Mouse (Mus musculus): Measurements from ENCODE around the gene Fuca1. TPM values are rescaled to one million over a fixed set of nuclear protein-coding genes. Genes with fewer than 3 reads are reported as not detected.
A peak's percentile ranks its signal among the peaks of the same experiment; 100 is the strongest.

Gene Fuca1
- polyA plus RNA-seq, 1 experiment, result 92.2 TPM

DNA sequence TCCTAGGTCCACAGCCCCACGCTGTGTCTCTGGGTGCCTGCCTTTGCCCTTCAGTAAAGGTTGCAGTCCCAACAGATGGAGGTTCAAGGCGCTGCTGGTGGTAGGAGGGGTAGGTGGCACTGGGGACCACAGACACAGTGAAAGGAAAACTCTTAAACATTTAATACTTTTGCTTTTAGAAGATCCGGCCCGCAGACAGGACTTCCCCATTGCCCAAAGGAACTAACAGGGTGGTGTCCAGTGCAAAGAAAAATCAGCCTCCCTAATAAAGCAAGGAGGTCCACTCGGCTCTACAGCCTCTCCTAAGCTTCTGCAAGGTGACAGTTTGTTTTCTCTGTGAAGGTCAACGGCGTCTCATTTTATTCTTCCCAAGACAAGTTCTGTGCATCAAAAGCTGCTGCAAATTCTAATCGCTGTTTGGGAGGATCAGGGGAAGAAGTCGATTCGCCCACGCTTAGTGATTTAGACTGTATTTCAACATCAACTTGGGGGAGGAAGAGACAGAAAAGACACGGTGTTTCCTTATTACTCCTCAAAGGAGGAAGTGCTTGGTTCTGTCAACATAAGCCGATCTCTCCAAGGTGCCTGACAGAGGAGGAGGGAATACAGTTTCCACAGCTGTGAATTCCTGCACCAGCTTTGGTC lies 1.8 kb upstream of the Fuca1 start:
- Histone ChIP-seq H3K4me1 (ENCODE audit: control insufficient read depth, insufficient read depth, low read length) (0 out of 2 replicates have a peak, but pooled peaks cover 3% of the 10 kb centered on the region), H3K27ac (ENCODE audit: insufficient read depth, low read length) (no peak overlapping the region), H3K4me3 (ENCODE audit: insufficient read depth, low read length) (no peak overlapping the region)
- TF ChIP-seq CTCF (IDR thresholded peaks at IDR 0.05; ENCODE audit: borderline replicate concordance, insufficient read depth, low read length) (no peak), POLR2A (IDR thresholded peaks at IDR 0.05; ENCODE audit: low read depth, low read length) (no peak)

DNA sequence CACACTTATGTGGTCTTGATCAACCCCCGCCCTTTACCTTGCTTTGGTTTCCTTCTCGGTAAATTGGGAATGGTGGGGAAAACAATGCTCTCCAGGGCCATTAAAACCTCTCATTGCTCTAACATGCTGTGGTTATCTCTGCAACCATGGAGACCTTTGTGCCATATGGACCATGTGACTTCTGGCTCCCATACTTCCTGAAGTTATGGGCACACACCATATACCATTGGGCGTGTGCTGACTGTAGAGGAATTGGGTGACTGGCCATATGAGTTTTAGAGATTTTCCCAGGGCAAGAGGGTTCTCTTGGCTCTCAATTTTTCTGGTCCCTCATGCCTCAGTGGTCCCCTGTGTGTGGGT lies 1.3 kb upstream of the Fuca1 start:
- Histone ChIP-seq H3K4me3 (ENCODE audit: insufficient read depth, low read length) (no peak overlapping the region), H3K4me1 (ENCODE audit: control insufficient read depth, insufficient read depth, low read length) (0 out of 2 replicates have a peak, but pooled peaks cover 3% of the 10 kb centered on the region), H3K27ac (ENCODE audit: insufficient read depth, low read length) (no peak overlapping the region)
- no peak for TF ChIP-seq CTCF (IDR thresholded peaks at IDR 0.05; ENCODE audit: borderline replicate concordance, insufficient read depth, low read length)

DNA sequence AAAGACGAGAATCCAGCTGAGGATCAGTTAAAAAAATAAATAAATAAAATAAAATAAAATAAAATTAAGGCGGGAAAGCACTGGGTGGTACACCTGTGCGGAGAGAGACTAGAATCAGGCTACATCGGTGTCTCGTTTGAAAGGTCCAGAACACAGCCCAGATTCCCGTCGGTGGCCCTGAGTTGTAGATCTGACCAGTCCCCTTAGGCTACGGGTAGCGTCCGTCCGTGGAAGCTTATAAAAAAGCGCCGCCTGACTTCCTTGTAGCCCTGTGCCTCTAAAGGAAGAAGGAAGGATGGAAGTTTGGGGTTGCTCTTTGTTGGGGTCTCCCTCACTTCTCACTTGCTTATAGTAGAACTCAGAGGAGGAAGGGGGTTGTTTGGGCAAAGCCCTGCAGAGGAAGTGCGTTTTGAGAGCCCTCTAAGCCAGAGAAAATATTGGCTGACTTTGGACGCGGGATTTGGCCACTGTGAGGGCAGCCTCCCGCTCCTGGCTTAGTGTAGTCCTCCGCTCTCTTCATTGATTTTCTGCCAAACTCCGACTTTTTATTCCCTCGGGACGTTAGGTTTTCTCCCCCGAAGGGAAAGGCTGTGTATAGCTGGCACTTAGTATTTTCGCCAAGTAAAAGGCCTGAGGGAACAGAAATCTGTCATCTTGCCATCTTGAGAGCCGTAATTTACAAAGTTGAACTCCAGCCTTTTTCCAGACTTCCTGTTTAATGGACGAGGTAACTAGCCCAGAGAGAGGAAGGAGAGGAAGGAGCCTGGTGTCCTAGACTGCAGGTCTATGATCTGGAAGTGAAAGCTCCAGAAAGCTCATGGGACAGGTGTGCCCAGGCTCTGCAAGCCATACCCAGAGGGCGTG lies 954 bp downstream of the Fuca1 start:
- Histone ChIP-seq H3K27ac (ENCODE audit: insufficient read depth, low read length) (no peak overlapping the region), H3K4me3 (ENCODE audit: insufficient read depth, low read length) (peak overlapping the region; percentile 95), H3K4me1 (ENCODE audit: control insufficient read depth, insufficient read depth, low read length) (0 out of 2 replicates have a peak, but pooled peaks cover 3% of the 10 kb centered on the region)
- TF ChIP-seq CTCF (IDR thresholded peaks at IDR 0.05; ENCODE audit: borderline replicate concordance, insufficient read depth, low read length), result no peak
- no peak for TF ChIP-seq POLR2A (IDR thresholded peaks at IDR 0.05; ENCODE audit: low read depth, low read length)

DNA sequence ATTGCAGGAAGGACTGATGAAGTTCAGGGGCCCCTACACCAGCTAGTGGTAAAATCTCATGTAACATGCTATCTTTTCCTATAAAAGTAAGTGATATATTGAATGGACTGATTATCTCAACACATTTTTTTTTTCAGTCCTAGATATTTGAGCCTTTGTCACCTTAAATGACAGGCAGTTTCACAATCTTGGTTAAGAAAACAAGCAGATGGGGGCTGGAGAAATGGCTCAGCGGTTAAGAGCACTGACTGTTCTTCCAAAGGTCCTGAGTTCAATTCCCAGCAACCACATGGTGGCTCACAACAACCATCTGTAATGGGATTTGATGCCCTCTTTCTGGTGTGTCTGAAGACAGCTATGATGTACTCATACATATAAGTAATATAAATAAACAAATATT lies 1.7 kb downstream of the Fuca1 start:
- peak overlapping the region; percentile 95; the same call in 1 of the 2 replicates for H3K4me3 ChIP-seq (ENCODE audit: insufficient read depth, low read length)
- H3K27ac ChIP-seq (ENCODE audit: insufficient read depth, low read length), result no peak overlapping the region

DNA sequence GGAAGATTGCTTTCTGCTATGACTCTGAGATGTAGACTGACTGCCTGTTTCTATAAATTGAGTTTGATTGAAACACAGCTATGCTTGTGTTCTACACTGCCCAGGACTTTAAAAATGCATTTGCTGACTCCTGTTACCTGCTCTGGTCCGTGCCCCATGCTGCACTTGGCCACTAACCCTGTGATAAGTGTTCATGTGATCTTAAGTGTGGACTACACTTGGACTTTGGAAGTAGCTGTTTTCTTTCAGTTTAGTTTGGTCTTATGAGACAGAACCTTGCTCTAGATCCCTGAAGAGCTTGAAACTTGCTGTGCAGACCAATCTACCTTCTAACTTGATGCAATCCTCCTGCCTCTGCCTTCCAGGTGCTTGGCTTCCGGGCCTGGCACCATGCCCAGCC lies 3.9 kb downstream of the Fuca1 start:
- no peak overlapping the region for H3K4me3 ChIP-seq (ENCODE audit: insufficient read depth, low read length)
- H3K27ac ChIP-seq (ENCODE audit: insufficient read depth, low read length), result no peak overlapping the region
- TF ChIP-seq CTCF (IDR thresholded peaks at IDR 0.05; ENCODE audit: borderline replicate concordance, insufficient read depth, low read length) (no peak), POLR2A (IDR thresholded peaks at IDR 0.05; ENCODE audit: low read depth, low read length) (no peak)
- H3K4me1 ChIP-seq (ENCODE audit: control insufficient read depth, insufficient read depth, low read length), result 0 out of 2 replicates have a peak, but pooled peaks cover 3% of the 10 kb centered on the region

More for the DNA sequence above, 1.7 kb downstream of the Fuca1 start:
- H3K4me1 ChIP-seq (ENCODE audit: control insufficient read depth, insufficient read depth, low read length), result 0 out of 2 replicates have a peak, but pooled peaks cover 3% of the 10 kb centered on the region
- no peak for TF ChIP-seq POLR2A (IDR thresholded peaks at IDR 0.05; ENCODE audit: low read depth, low read length)

DNA sequence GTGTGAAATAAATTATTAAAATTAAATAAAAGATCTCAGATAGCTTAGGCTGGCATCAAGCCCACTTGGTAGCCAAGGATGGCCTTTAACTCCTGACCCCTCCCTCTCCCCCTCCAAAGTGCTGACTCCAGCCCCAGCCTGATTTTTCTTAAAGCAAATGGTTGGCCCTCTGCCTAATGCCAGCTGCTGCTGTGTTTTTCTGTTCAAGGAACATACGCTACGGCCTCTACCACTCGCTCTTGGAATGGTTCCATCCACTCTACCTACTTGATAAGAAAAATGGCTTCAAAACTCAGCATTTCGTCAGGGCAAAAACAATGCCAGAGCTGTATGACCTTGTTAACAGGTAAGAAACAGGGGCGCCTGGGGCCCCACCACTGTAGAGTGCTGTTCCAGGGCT lies 4.8 kb downstream of the Fuca1 start:
- TF ChIP-seq CTCF (IDR thresholded peaks at IDR 0.05; ENCODE audit: borderline replicate concordance, insufficient read depth, low read length) (no peak), POLR2A (IDR thresholded peaks at IDR 0.05; ENCODE audit: low read depth, low read length) (no peak)
- 0 out of 2 replicates have a peak, but pooled peaks cover 3% of the 10 kb centered on the region for H3K4me1 ChIP-seq (ENCODE audit: control insufficient read depth, insufficient read depth, low read length)
- H3K4me3 ChIP-seq (ENCODE audit: insufficient read depth, low read length), result no peak overlapping the region
- H3K27ac ChIP-seq (ENCODE audit: insufficient read depth, low read length), result no peak overlapping the region

DNA sequence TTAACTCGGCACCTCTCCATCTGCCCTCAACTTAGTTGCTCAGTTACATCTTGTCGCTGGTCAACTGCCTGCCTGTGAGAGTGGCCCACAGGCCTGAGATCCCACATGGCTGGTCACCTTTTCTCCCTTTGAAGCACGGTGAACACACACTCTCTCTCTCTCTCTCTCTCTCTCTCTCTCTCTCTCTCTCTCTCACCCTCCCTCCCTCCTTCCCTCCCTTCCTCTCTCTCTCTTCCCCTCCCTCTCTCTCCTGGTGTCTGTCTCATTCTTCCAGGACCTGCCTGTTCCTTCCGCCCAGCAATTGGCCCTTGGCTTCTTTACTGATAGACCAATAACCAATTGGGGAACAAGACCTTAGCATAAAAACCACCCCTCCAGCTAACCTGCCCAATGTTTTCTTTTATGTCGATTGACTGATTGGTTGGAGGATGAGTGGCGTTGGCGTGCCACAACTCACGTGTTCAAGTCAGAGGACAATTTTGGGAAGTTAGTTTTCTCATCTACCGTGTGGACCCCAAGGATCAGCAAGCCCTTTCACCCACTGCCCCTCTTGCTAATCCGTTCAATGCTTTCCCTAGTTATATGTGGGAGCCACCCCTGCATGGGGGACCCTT lies 5.8 kb downstream of the Fuca1 start:
- Histone ChIP-seq H3K4me1 (ENCODE audit: control insufficient read depth, insufficient read depth, low read length) (0 out of 2 replicates have a peak, but pooled peaks cover 3% of the 10 kb centered on the region), H3K27ac (ENCODE audit: insufficient read depth, low read length) (no peak overlapping the region), H3K4me3 (ENCODE audit: insufficient read depth, low read length) (no peak overlapping the region)
- no peak for TF ChIP-seq POLR2A (IDR thresholded peaks at IDR 0.05; ENCODE audit: low read depth, low read length)
- no peak for TF ChIP-seq CTCF (IDR thresholded peaks at IDR 0.05; ENCODE audit: borderline replicate concordance, insufficient read depth, low read length)

DNA sequence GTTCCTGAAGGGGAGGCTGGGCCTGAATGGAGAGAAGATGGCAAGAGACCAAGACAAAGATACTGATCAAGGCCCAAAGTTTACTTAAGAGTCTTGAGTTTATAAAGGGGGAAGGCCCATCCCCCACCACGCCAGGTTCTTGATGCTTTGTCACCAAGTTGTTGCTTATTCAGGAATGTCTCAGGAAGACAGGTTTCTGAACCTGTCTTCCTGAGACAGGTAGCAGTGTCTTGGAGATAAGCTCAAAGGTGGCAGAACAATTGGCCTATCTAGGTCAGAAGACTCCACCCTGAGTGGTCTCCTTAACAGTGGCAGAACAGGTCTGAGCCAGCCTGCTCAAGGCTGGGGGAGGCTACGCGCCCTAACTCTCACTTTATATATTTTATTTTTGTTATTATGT lies 6.3 kb downstream of the Fuca1 start:
- no peak overlapping the region for H3K4me3 ChIP-seq (ENCODE audit: insufficient read depth, low read length)
- TF ChIP-seq POLR2A (IDR thresholded peaks at IDR 0.05; ENCODE audit: low read depth, low read length), result no peak
- no peak for TF ChIP-seq CTCF (IDR thresholded peaks at IDR 0.05; ENCODE audit: borderline replicate concordance, insufficient read depth, low read length)
- 0 out of 2 replicates have a peak, but pooled peaks cover under 1% of the 10 kb centered on the region for H3K4me1 ChIP-seq (ENCODE audit: control insufficient read depth, insufficient read depth, low read length)
- no peak overlapping the region for H3K27ac ChIP-seq (ENCODE audit: insufficient read depth, low read length)

DNA sequence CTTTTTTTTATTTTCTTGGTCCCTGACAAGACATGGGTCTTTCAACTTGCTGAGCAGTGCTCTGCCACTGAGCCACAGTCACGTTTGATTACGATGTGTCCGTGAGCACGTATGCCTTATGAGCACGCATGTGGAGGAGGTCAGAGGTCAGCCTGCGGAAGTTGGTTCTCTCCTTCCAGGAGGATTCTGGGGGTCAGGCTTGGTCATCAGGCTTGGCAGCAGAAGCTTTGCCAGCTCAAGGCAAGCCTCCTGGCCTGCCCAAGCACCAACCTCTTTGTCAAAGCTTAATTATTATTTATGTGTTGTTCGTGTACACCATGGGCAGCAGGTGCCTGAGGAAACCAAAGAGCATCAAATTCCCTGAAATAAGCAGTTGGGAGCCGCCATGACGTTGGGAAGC lies 7.8 kb downstream of the Fuca1 start:
- H3K4me3 ChIP-seq (ENCODE audit: insufficient read depth, low read length), result no peak overlapping the region
- TF ChIP-seq POLR2A (IDR thresholded peaks at IDR 0.05; ENCODE audit: low read depth, low read length), result no peak
- no peak for TF ChIP-seq CTCF (IDR thresholded peaks at IDR 0.05; ENCODE audit: borderline replicate concordance, insufficient read depth, low read length)
- H3K27ac ChIP-seq (ENCODE audit: insufficient read depth, low read length), result no peak overlapping the region
- no peaks in the 10 kb centered on the region for H3K4me1 ChIP-seq (ENCODE audit: control insufficient read depth, insufficient read depth, low read length)

DNA sequence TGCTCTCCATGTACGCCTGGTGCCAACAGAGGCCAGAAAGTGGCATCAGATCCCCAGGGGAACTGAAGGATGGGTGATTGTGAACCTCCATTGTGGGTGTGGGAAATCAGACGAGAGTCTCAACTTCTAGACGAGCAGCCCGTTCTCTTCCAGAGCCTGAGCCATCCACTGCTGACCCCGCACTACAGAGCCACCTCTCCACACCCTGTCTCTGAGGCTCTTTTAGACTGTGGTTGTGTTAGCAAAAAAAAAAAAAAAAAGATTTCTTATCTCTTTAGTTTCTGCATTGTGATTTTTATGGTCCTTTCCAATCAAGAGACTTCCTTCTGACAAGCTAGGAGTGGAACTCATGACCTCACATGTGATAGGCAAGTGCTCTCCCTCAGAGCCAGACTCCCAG lies 8.9 kb downstream of the Fuca1 start:
- Histone ChIP-seq H3K4me3 (ENCODE audit: insufficient read depth, low read length) (no peak overlapping the region), H3K4me1 (ENCODE audit: control insufficient read depth, insufficient read depth, low read length) (no peaks in the 10 kb centered on the region), H3K27ac (ENCODE audit: insufficient read depth, low read length) (no peak overlapping the region)
- TF ChIP-seq CTCF (IDR thresholded peaks at IDR 0.05; ENCODE audit: borderline replicate concordance, insufficient read depth, low read length) (no peak), POLR2A (IDR thresholded peaks at IDR 0.05; ENCODE audit: low read depth, low read length) (no peak)

Data from embryonic fibroblast, embryonic 13.5 days (primary cell).